Mouse (Mus musculus) liver, embryonic 13.5 days (tissue): ENCODE data around the gene Fgfr2. TPM values are rescaled to one million over a fixed set of nuclear protein-coding genes. Genes with fewer than 3 reads are reported as not detected.

Experiments used
- ATAC-seq: fragments of 200-750 bp; cut with Nextera tagmentation; 2 replicates; pipeline ENCODE4 v1.8.0; 2017; ENCODE audit warnings: low read depth, mild to moderate bottlenecking, moderate number of reproducible peaks, moderate library complexity
- DNase-seq: peaks from one replicate; pipeline ENCODE4 v3.0.0; 2022
- H3K27ac ChIP-seq: fragments of 300-500 bp; sonication (generic); 2 replicates; pipeline ENCODE4 v1.5.1; 2015; ENCODE audit warnings: moderate library complexity, mild to moderate bottlenecking, inconsistent platforms
- H3K27me3 ChIP-seq: fragments of 300-500 bp; sonication (generic); 2 replicates; pipeline ENCODE4 v1.6.1; 2015; ENCODE audit warnings: mild to moderate bottlenecking, inconsistent platforms
- H3K36me3 ChIP-seq: fragments of 300-500 bp; sonication (generic); 2 replicates; pipeline ENCODE4 v1.6.1; 2015; ENCODE audit warnings: mild to moderate bottlenecking, inconsistent platforms
- H3K4me1 ChIP-seq: fragments of 300-500 bp; sonication (generic); replicated peaks from 2 replicates; pipeline ENCODE4 v1.6.1; 2015; ENCODE audit warnings: inconsistent platforms
- H3K4me2 ChIP-seq: fragments of 300-500 bp; sonication (generic); 2 replicates; pipeline ENCODE4 v1.6.1; 2015; ENCODE audit warnings: inconsistent platforms, mild to moderate bottlenecking, moderate library complexity
- H3K4me3 ChIP-seq: fragments of 300-500 bp; sonication (generic); replicated peaks from 2 replicates; pipeline ENCODE4 v1.5.1; 2015; ENCODE audit warnings: mild to moderate bottlenecking, inconsistent platforms
- H3K9ac ChIP-seq: fragments of 300-500 bp; sonication (generic); 2 replicates; pipeline ENCODE4 v1.6.1; 2015; ENCODE audit warnings: mild to moderate bottlenecking, inconsistent platforms
- H3K9me3 ChIP-seq: fragments of 300-500 bp; sonication (generic); replicated peaks from 2 replicates; pipeline ENCODE4 v1.6.1; 2016; ENCODE audit warnings: inconsistent platforms
- WGBS: fragments of 180-500 bp; shearing (Covaris S2); methylation state at CpG from one replicate; pipeline ENCODE4 v1.1.7; 2015; ENCODE audit not compliant: insufficient replicate concordance; 5-methylcytosine and 5-hydroxymethylcytosine counted together
- polyA plus RNA-seq: library from polyadenylated mRNA; unstranded; fragments of >200 nt; fragmentation: Nextera tagmentation; extraction: Ambion mirVana; gene quantifications from 2 replicates; pipeline ENCODE4 v1.2.1, GENCODE M21; 2015

Gene Fgfr2
- polyA plus RNA-seq, 1 experiment from 2014 or later = 8.9 TPM

GRCm38 (mm10) chr7:131609677-131610076, 1513.5 kb downstream of the Fgfr2 start:
- no peaks in the 10 kb centered on the region for H3K4me1 ChIP-seq
- H3K4me3 ChIP-seq = no peak overlapping the region
- H3K4me2 ChIP-seq = no peak overlapping the region
- H3K27ac ChIP-seq = no peak overlapping the region
- H3K36me3 ChIP-seq = no peaks in the 10 kb centered on the region
- H3K9me3 ChIP-seq = no peaks in the 10 kb centered on the region
- ATAC-seq (no peak), DNase-seq (no peak)
- WGBS = 41% methylated on average over 7 of the region's 7 CpGs
- H3K9ac ChIP-seq = no peak overlapping the region
- H3K27me3 ChIP-seq = no peaks in the 10 kb centered on the region

GRCm38 (mm10) chr7:131608049-131608448, 1515.1 kb downstream of the Fgfr2 start:
- no peak for DNase-seq
- no peak for ATAC-seq
- 70% methylated on average over 6 of the region's 6 CpGs for WGBS

GRCm38 (mm10) chr7:131605481-131605880, 1517.7 kb downstream of the Fgfr2 start:
- Histone ChIP-seq H3K4me1 (no peaks in the 10 kb centered on the region), H3K27me3 (0 out of 2 replicates have a peak, but pooled peaks cover 4% of the 10 kb centered on the region), H3K4me2 (no peak overlapping the region), H3K36me3 (no peaks in the 10 kb centered on the region), H3K4me3 (no peak overlapping the region), H3K9me3 (no peaks in the 10 kb centered on the region), H3K27ac (no peak overlapping the region), H3K9ac (no peak overlapping the region)
- no peak for DNase-seq
- WGBS = 56% methylated on average over 4 of the region's 4 CpGs
- no peak for ATAC-seq

More at GRCm38 (mm10) chr7:131608049-131608448, 1515.1 kb downstream of the Fgfr2 start:
- no peak overlapping the region for H3K9ac ChIP-seq
- no peak overlapping the region for H3K27ac ChIP-seq
- no peaks in the 10 kb centered on the region for H3K27me3 ChIP-seq
- H3K36me3 ChIP-seq = no peaks in the 10 kb centered on the region
- H3K9me3 ChIP-seq = no peaks in the 10 kb centered on the region
- H3K4me3 ChIP-seq = no peak overlapping the region
- no peaks in the 10 kb centered on the region for H3K4me1 ChIP-seq
- H3K4me2 ChIP-seq = no peak overlapping the region

DNA sequence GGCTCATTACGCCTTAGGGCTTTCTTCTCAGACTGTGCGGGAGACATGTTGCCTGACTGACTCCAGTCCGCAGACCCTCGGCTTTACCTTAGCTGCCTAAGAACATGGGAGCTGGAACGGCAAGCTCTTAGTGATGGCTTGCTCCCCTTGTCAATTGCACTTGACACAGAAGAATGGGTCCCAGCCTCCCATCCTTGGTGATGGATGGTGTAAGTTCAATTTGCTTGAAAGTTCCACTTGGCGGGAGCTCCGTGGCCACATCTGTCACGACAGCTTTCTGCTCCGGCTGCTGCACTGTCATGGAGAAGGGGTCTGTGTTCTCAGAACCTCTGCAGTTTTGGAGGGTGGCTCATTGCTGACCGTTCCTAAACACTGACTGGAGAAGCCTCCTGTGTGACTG, 1518.2 kb downstream of the Fgfr2 start:
- Histone ChIP-seq H3K4me1 (no peaks in the 10 kb centered on the region), H3K4me2 (no peak overlapping the region), H3K27me3 (0 out of 2 replicates have a peak, but pooled peaks cover 4% of the 10 kb centered on the region), H3K27ac (no peak overlapping the region), H3K4me3 (no peak overlapping the region), H3K36me3 (no peaks in the 10 kb centered on the region), H3K9me3 (no peaks in the 10 kb centered on the region), H3K9ac (no peak overlapping the region)
- DNase-seq (no peak), ATAC-seq (no peak)
- 76% methylated on average over 10 of the region's 10 CpGs for WGBS

DNA sequence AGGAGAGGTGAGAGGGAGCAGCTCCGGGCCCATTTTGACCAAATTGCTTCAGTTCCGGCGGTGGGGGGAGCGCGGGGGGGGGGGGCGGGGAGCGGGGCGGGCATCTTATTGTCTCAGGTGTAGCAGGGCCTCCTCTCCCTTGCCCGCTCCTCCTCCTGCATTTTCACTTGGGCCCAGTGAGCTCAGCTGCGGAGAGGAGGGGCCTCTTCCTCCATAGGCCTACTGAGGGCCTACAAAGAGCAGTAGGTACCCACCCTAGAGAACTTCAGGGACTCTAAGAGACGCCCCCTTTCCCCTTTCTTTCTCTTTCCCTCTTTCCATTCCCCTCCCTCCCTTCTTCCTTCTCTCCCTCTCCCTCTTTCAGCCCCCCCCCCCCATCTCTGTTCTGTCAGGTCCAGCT, 1520.0 kb downstream of the Fgfr2 start:
- H3K36me3 ChIP-seq = no peaks in the 10 kb centered on the region
- no peak for ATAC-seq
- 0 out of 2 replicates have a peak, but pooled peaks cover 14% of the 10 kb centered on the region for H3K27me3 ChIP-seq
- 16% methylated on average over 11 of the region's 11 CpGs for WGBS
- no peak overlapping the region for H3K4me2 ChIP-seq
- no peak overlapping the region for H3K9ac ChIP-seq
- H3K27ac ChIP-seq = no peak overlapping the region
- H3K4me3 ChIP-seq = no peak overlapping the region
- no peaks in the 10 kb centered on the region for H3K9me3 ChIP-seq
- DNase-seq = no peak
- H3K4me1 ChIP-seq = no peaks in the 10 kb centered on the region

DNA sequence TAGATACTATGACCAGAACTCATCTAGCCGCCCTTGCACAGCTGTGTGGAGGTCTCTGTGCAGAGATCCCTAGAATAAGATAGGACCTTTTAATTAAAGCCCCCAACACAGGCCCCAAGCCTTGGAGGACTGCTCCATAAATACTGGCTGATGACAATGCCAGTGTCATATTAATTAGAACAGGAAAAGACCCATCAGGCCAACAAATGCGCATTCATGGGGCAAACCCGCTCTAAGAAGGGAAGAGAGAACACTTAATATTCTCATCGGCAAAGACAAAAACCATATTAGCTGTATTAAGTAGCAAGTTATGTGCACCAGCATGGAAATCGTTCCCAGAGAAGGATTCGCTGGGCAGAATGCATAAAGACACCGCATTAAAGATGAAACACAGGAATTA, 1521.0 kb downstream of the Fgfr2 start:
- H3K4me2 ChIP-seq = no peak overlapping the region
- no peak overlapping the region for H3K4me3 ChIP-seq
- H3K9me3 ChIP-seq = no peaks in the 10 kb centered on the region
- WGBS = 77% methylated on average over 7 of the region's 7 CpGs
- no peak overlapping the region for H3K27ac ChIP-seq
- no peaks in the 10 kb centered on the region for H3K36me3 ChIP-seq
- no peaks in the 10 kb centered on the region for H3K4me1 ChIP-seq
- no peak overlapping the region for H3K9ac ChIP-seq
- DNase-seq = no peak
- H3K27me3 ChIP-seq = peaks cover 21% of the 10 kb centered on the region; the same call in 1 of the 2 replicates
- ATAC-seq = no peak

DNA sequence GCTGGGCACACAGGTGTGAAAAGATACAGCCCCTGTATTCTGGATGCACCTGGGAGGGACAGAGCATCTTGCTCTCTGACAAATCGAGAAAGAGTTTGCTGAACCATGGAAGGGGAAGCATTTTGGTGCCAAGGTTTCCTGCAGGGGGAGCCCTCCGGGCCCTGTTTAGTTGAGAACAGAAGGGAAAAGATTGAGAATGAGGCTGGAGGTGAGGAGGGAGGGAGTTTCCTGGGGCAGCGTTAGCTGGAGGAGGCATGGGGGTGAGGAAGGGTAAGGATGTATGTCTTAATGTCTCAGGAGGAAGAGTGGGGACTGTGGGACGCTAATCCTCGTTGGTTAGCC, 1524.7 kb downstream of the Fgfr2 start:
- WGBS = 3% methylated on average over 5 of the region's 5 CpGs
- Histone ChIP-seq H3K4me3 (no peak overlapping the region), H3K27ac (no peak overlapping the region), H3K4me2 (no peak overlapping the region), H3K9ac (no peak overlapping the region), H3K36me3 (no peaks in the 10 kb centered on the region), H3K27me3 (peaks cover 21% of the 10 kb centered on the region; the same call in 1 of the 2 replicates), H3K9me3 (no peaks in the 10 kb centered on the region), H3K4me1 (no peaks in the 10 kb centered on the region)
- ATAC-seq (no peak), DNase-seq (no peak)

- no peak overlapping the region for H3K9ac ChIP-seq
- peaks cover 21% of the 10 kb centered on the region; the same call in 1 of the 2 replicates for H3K27me3 ChIP-seq
- H3K4me3 ChIP-seq = no peak overlapping the region
- H3K4me1 ChIP-seq = no peaks in the 10 kb centered on the region
- no peaks in the 10 kb centered on the region for H3K9me3 ChIP-seq
- no peaks in the 10 kb centered on the region for H3K36me3 ChIP-seq
- DNase-seq (no peak), ATAC-seq (no peak)
- H3K4me2 ChIP-seq = no peak overlapping the region
- H3K27ac ChIP-seq = no peak overlapping the region
- 27% methylated on average over 12 of the region's 12 CpGs for WGBS
Measured at GRCm38 (mm10) chr7:131597779-131598482, 1525.2 kb downstream of the Fgfr2 start.

GRCm38 (mm10) chr7:131585551-131585950, 1537.6 kb downstream of the Fgfr2 start:
- ATAC-seq (no peak), DNase-seq (no peak)
- 79% methylated on average over 5 of the region's 5 CpGs for WGBS
- no peak overlapping the region for H3K27ac ChIP-seq
- no peak overlapping the region for H3K4me2 ChIP-seq
- no peaks in the 10 kb centered on the region for H3K4me1 ChIP-seq
- H3K27me3 ChIP-seq = no peaks in the 10 kb centered on the region
- no peaks in the 10 kb centered on the region for H3K9me3 ChIP-seq
- H3K36me3 ChIP-seq = no peaks in the 10 kb centered on the region
- H3K9ac ChIP-seq = no peak overlapping the region
- H3K4me3 ChIP-seq = no peak overlapping the region

GRCm38 (mm10) chr7:131582178-131582577, 1541.0 kb downstream of the Fgfr2 start:
- Histone ChIP-seq H3K27ac (no peak overlapping the region), H3K4me2 (no peak overlapping the region), H3K4me3 (no peak overlapping the region), H3K9ac (no peak overlapping the region), H3K27me3 (no peaks in the 10 kb centered on the region), H3K4me1 (no peaks in the 10 kb centered on the region), H3K9me3 (no peaks in the 10 kb centered on the region), H3K36me3 (no peaks in the 10 kb centered on the region)
- no peak for DNase-seq
- WGBS = 69% methylated on average over 9 of the region's 9 CpGs
- ATAC-seq = no peak

DNA sequence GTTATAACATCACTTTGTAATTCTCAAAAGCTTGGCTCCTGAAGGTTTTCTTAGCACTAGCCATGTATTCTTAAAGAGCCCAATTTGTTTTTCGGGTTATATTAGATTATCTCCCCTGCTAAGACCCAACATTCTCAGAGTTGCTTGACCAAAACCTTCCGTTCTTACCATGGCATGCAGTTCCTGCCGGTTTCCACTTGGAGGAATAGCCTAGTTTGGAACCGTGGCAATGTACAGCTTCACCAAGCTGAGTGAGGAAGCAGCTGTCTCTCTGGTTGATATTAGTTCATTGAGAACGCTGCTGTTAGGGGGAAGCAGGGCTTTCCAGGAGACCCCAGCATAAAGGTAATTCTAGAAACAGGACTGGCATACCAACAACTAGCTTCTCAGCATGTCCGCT, 1547.9 kb downstream of the Fgfr2 start:
- ATAC-seq (no peak), DNase-seq (no peak)
- Histone ChIP-seq H3K4me2 (no peak overlapping the region), H3K27ac (no peak overlapping the region), H3K27me3 (no peaks in the 10 kb centered on the region), H3K9ac (no peak overlapping the region), H3K9me3 (no peaks in the 10 kb centered on the region), H3K36me3 (peaks cover 45% of the 10 kb centered on the region), H3K4me3 (no peak overlapping the region), H3K4me1 (no peaks in the 10 kb centered on the region)
- WGBS = 74% methylated on average over 6 of the region's 6 CpGs

GRCm38 (mm10) chr7:131560697-131561042, 1562.5 kb downstream of the Fgfr2 start:
- Histone ChIP-seq H3K9ac (peak overlapping the region; percentile 92), H3K9me3 (no peaks in the 10 kb centered on the region), H3K4me2 (peak overlapping the region; percentile 79), H3K27ac (peak overlapping the region; percentile 90), H3K4me3 (peak overlapping the region; percentile 89), H3K36me3 (peaks cover 39% of the 10 kb centered on the region), H3K27me3 (peaks cover 40% of the 10 kb centered on the region), H3K4me1 (peaks cover 39% of the 10 kb centered on the region)
- ATAC-seq (peak; percentile 72), DNase-seq (no peak)
- WGBS = 1% methylated on average over 14 of the region's 14 CpGs
